Mouse (Mus musculus) MEL (cell line): Measurements from ENCODE around the gene Olfr788. TPM values are rescaled to one million over a fixed set of nuclear protein-coding genes. Genes with fewer than 3 reads are reported as not detected.

ENCODE experiments used
- DNase-seq: peaks from one replicate; pipeline ENCODE4 v3.0.0; 2011; ENCODE audit warnings: low read depth, low spot score
- H3K27ac ChIP-seq: 2 replicates; pipeline ENCODE4 v1.5.1; 2012; ENCODE audit warnings: low read depth, mild to moderate bottlenecking, control low read depth, low read length, moderate library complexity; ENCODE audit not compliant: control insufficient read depth
- H3K27me3 ChIP-seq, 2 experiments: fragments of 150-350 bp in 1 of 2; sonication (generic) in 1 of 2; 2 replicates each; pipeline ENCODE4 v1.6.1; 2012; ENCODE audit warnings: low read length in 2 of 2, mild to moderate bottlenecking in 2 of 2, improper control_type of control experiment in 1 of 2, moderate library complexity in 1 of 2; ENCODE audit not compliant: insufficient read depth in 2 of 2, control insufficient read depth in 1 of 2
- H3K36me3 ChIP-seq, 2 experiments: 2 replicates each; pipeline ENCODE4 v1.6.1; 2012 to 2014; ENCODE audit warnings: low read length in 2 of 2, improper control_type of control experiment in 1 of 2, inconsistent platforms in 1 of 2, mild to moderate bottlenecking in 1 of 2; ENCODE audit not compliant: insufficient read depth in 2 of 2, control insufficient read depth in 1 of 2
- H3K4me1 ChIP-seq, 2 experiments: fragments of 150-350 bp in 1 of 2; sonication (generic) in 1 of 2; 2 replicates each; pipeline ENCODE4 v1.6.1; 2012; ENCODE audit warnings: low read length in 2 of 2, improper control_type of control experiment in 1 of 2, mild to moderate bottlenecking in 1 of 2; ENCODE audit not compliant: insufficient read depth in 2 of 2, control insufficient read depth in 1 of 2
- H3K4me3 ChIP-seq, 2 experiments: fragments of 150-350 bp in 1 of 2; sonication (generic) in 1 of 2; 2 replicates each; pipeline ENCODE4 v1.5.1; 2012; ENCODE audit warnings: low read depth in 2 of 2, low read length in 2 of 2, mild to moderate bottlenecking in 2 of 2, moderate library complexity in 2 of 2, control low read depth in 1 of 2, improper control_type of control experiment in 1 of 2; ENCODE audit not compliant: control insufficient read depth in 1 of 2, insufficient read depth in 1 of 2
- H3K79me2 ChIP-seq: 2 replicates; pipeline ENCODE4 v1.6.1; 2012; ENCODE audit warnings: mild to moderate bottlenecking, low read length, moderate library complexity; ENCODE audit not compliant: control insufficient read depth, poor library complexity, insufficient read depth
- H3K9ac ChIP-seq: 2 replicates; pipeline ENCODE4 v1.6.1; 2012; ENCODE audit warnings: low read depth, mild to moderate bottlenecking, control low read depth, low read length, moderate library complexity; ENCODE audit not compliant: control insufficient read depth, poor library complexity, severe bottlenecking
- H3K9me3 ChIP-seq: fragments of 150-350 bp; sonication (generic); replicated peaks from 2 replicates; pipeline ENCODE4 v1.6.1; 2012; ENCODE audit warnings: mild to moderate bottlenecking, low read length, improper control_type of control experiment, moderate library complexity; ENCODE audit not compliant: insufficient read depth
- BHLHE40 ChIP-seq: IDR thresholded peaks from 2 replicates; pipeline ENCODE4 v1.6.1; 2012; ENCODE audit warnings: low read depth, mild to moderate bottlenecking, inconsistent platforms, low read length, improper control_type of control experiment, borderline replicate concordance
- CHD1 ChIP-seq: IDR thresholded peaks from 2 replicates; pipeline ENCODE4 v1.6.1; 2012; ENCODE audit warnings: low read depth, mild to moderate bottlenecking, inconsistent platforms, low read length, improper control_type of control experiment
- CHD2 ChIP-seq: IDR thresholded peaks from 2 replicates; pipeline ENCODE4 v1.6.1; 2011; ENCODE audit warnings: low read length, improper control_type of control experiment
- CTCF ChIP-seq, 3 experiments: IDR thresholded peaks in 2 of 3; conservative IDR thresholded peaks in 1 of 3; 2 replicates each; pipeline ENCODE4 v1.5.1; 2011 to 2012; ENCODE audit warnings: low read length in 3 of 3, low read depth in 2 of 3, mild to moderate bottlenecking in 2 of 3, improper control_type of control experiment in 1 of 3, inconsistent platforms in 1 of 3, mixed read lengths in 1 of 3, moderate library complexity in 1 of 3; ENCODE audit not compliant: control insufficient read depth in 1 of 3, insufficient read depth in 1 of 3, poor library complexity in 1 of 3, severe bottlenecking in 1 of 3
- E2F4 ChIP-seq: IDR thresholded peaks from 2 replicates; pipeline ENCODE4 v1.6.1; 2011; ENCODE audit warnings: low read depth, low read length, improper control_type of control experiment, borderline replicate concordance
- ELF1 ChIP-seq: IDR thresholded peaks from 2 replicates; pipeline ENCODE4 v1.6.1; 2014; ENCODE audit warnings: low read depth, mild to moderate bottlenecking, inconsistent platforms, low read length, improper control_type of control experiment, moderate library complexity
- EP300 ChIP-seq, 2 experiments: IDR thresholded peaks; 2 replicates each; pipeline ENCODE4 v1.6.1; 2011; ENCODE audit warnings: improper control_type of control experiment in 2 of 2, low read length in 2 of 2, low read depth in 1 of 2, mild to moderate bottlenecking in 1 of 2
- HCFC1 ChIP-seq: IDR thresholded peaks from 2 replicates; pipeline ENCODE4 v1.6.1; 2012; ENCODE audit warnings: low read depth, mild to moderate bottlenecking, inconsistent platforms, low read length, improper control_type of control experiment, moderate library complexity
- JUND ChIP-seq: IDR thresholded peaks from 2 replicates; pipeline ENCODE4 v1.6.1; 2011; ENCODE audit warnings: low read depth, mild to moderate bottlenecking, improper control_type of control experiment, low read length
- MAFK ChIP-seq: IDR thresholded peaks from 2 replicates; pipeline ENCODE4 v1.6.1; 2011; ENCODE audit warnings: low read depth, mild to moderate bottlenecking, low read length, improper control_type of control experiment, borderline replicate concordance
- MAZ ChIP-seq: IDR thresholded peaks from 2 replicates; pipeline ENCODE4 v1.6.1; 2012; ENCODE audit warnings: low read depth, mild to moderate bottlenecking, inconsistent platforms, low read length, improper control_type of control experiment
- MXI1 ChIP-seq: IDR thresholded peaks from 2 replicates; pipeline ENCODE4 v1.6.1; 2011; ENCODE audit warnings: mild to moderate bottlenecking, low read depth, low read length, improper control_type of control experiment
- MYB ChIP-seq: IDR thresholded peaks from 2 replicates; pipeline ENCODE4 v1.6.1; 2011; ENCODE audit warnings: mild to moderate bottlenecking, low read depth, low read length, improper control_type of control experiment
- MYC ChIP-seq: IDR thresholded peaks from 2 replicates; pipeline ENCODE4 v1.6.1; 2011; ENCODE audit warnings: low read depth, mild to moderate bottlenecking, low read length, improper control_type of control experiment, moderate library complexity
- NELFE ChIP-seq: IDR thresholded peaks from 2 replicates; pipeline ENCODE4 v1.6.1; 2011; ENCODE audit warnings: low read depth, low read length, improper control_type of control experiment
- RAD21 ChIP-seq: IDR thresholded peaks from 2 replicates; pipeline ENCODE4 v1.6.1; 2011; ENCODE audit warnings: mild to moderate bottlenecking, low read depth, low read length, improper control_type of control experiment
- SIN3A ChIP-seq: IDR thresholded peaks from 2 replicates; pipeline ENCODE4 v1.6.1; 2012; ENCODE audit warnings: low read length, improper control_type of control experiment, inconsistent platforms
- TAL1 ChIP-seq: IDR thresholded peaks from 2 replicates; pipeline ENCODE4 v1.6.1; 2012; ENCODE audit warnings: mild to moderate bottlenecking, inconsistent platforms, low read length, moderate library complexity, mixed read lengths
- TCF12 ChIP-seq: IDR thresholded peaks from 2 replicates; pipeline ENCODE4 v1.6.1; 2014; ENCODE audit warnings: low read depth, mild to moderate bottlenecking, inconsistent platforms, low read length, improper control_type of control experiment, moderate library complexity
- UBTF ChIP-seq: IDR thresholded peaks from 2 replicates; pipeline ENCODE4 v1.6.1; 2012; ENCODE audit warnings: low read depth, mild to moderate bottlenecking, inconsistent platforms, low read length, improper control_type of control experiment, moderate library complexity, borderline replicate concordance; ENCODE audit not compliant: insufficient read depth
- ZKSCAN1 ChIP-seq: IDR thresholded peaks from 2 replicates; pipeline ENCODE4 v1.6.1; 2012; ENCODE audit warnings: low read depth, mild to moderate bottlenecking, inconsistent platforms, low read length, improper control_type of control experiment, moderate library complexity
- ZMIZ1 ChIP-seq: IDR thresholded peaks from 2 replicates; pipeline ENCODE4 v1.6.1; 2012; ENCODE audit warnings: low read depth, mild to moderate bottlenecking, inconsistent platforms, low read length, improper control_type of control experiment, moderate library complexity
- ZNF384 ChIP-seq: IDR thresholded peaks from 2 replicates; pipeline ENCODE4 v1.6.1; 2012; ENCODE audit warnings: low read depth, mild to moderate bottlenecking, inconsistent platforms, low read length, improper control_type of control experiment
- polyA plus RNA-seq, 2 experiments: library from polyadenylated mRNA; stranded (reverse) in 1 of 2; unstranded in 1 of 2; fragments of >175 nt in 1 of 2; fragments of >200 nt in 1 of 2; gene quantifications; 2 replicates each; pipeline versions ENCODE4 v1.2.1 to v1.2.4; 2012; ENCODE audit warnings: low replicate concordance in 2 of 2, low read depth in 1 of 2; ENCODE audit not compliant: insufficient read length in 2 of 2, insufficient read depth in 1 of 2, missing spikeins in 1 of 2
- total RNA-seq: library from RNA; depleted of rRNA; stranded (reverse); fragments of 300-350 nt; gene quantifications from 2 replicates; pipeline ENCODE4 v1.2.3, GENCODE M21; 2012

Olfr788 gene
- total and polyA plus RNA-seq, 3 experiments, result not detected

- Histone ChIP-seq H3K9ac (no peak overlapping the region), H3K36me3 (no peaks in the 10 kb centered on the region), H3K4me3 (no peak overlapping the region), H3K79me2 (no peaks in the 10 kb centered on the region), H3K9me3 (no peaks in the 10 kb centered on the region), H3K4me1 (no peaks in the 10 kb centered on the region), H3K27ac (no peak overlapping the region), H3K27me3 (no peaks in the 10 kb centered on the region)
- TF ChIP-seq RAD21 (no peak), CHD1 (no peak), UBTF (no peak), MAZ (no peak)
- no peak for DNase-seq
Measured at GRCm38 (mm10) chr10:129490101-129490500, 19.3 kb downstream of the Olfr788 start.

GRCm38 (mm10) chr10:129498192-129498591 is 27.4 kb downstream of the Olfr788 start, which contains the start of gene Olfr790:
Gene Olfr790, plus strand, starts transcription at chr10:129498492.
- no peak within 1 kb of the TSS for H3K27ac ChIP-seq
- no peaks in the 10 kb centered on the region for H3K9me3 ChIP-seq
- H3K4me3 ChIP-seq, result no peak within 1 kb of the TSS
- no peaks in the 10 kb centered on the region for H3K79me2 ChIP-seq
- TF ChIP-seq ZNF384, result no peak
- no peak for TF ChIP-seq ZKSCAN1
- no peak for TF ChIP-seq ZMIZ1
- TF ChIP-seq EP300 (IDR thresholded peaks at IDR 0.05; ENCODE audit: low read depth in 1 of 2, low read length in 2 of 2), result no peak
- no peak for TF ChIP-seq MAFK
- no peak for TF ChIP-seq TCF12
- TF ChIP-seq MYC, result no peak
- no peak for TF ChIP-seq JUND
- TF ChIP-seq BHLHE40, result no peak
- no peak for TF ChIP-seq MYB
- TF ChIP-seq RAD21, result no peak
- TF ChIP-seq HCFC1, result no peak
- no peak for TF ChIP-seq MXI1
- no peak for TF ChIP-seq ELF1
- TF ChIP-seq E2F4, result no peak
- no peak for TF ChIP-seq CHD2
- TF ChIP-seq SIN3A, result no peak
- no peak for TF ChIP-seq NELFE
- TF ChIP-seq TAL1, result no peak
- no peak for TF ChIP-seq CTCF (IDR thresholded peaks at IDR 0.05 in 2 of 3, conservative IDR thresholded peaks at IDR 0.05 in 1 of 3; ENCODE audit: control insufficient read depth in 1 of 3, insufficient read depth in 1 of 3, low read depth in 2 of 3, low read length in 3 of 3, poor library complexity in 1 of 3, severe bottlenecking in 1 of 3)
- H3K36me3 ChIP-seq, result no peaks in the 10 kb centered on the region
- no peaks in the 10 kb centered on the region for H3K27me3 ChIP-seq
- no peak within 1 kb of the TSS for H3K9ac ChIP-seq
- DNase-seq, result no peak
- H3K4me1 ChIP-seq, result no peaks in the 10 kb centered on the region
